Mouse (Mus musculus) C2C12 (cell line): ENCODE measurements around the gene Fap. TPM values are rescaled to one million over a fixed set of nuclear protein-coding genes. Genes with fewer than 3 reads are reported as not detected.

Experiments used
- H3K27me3 ChIP-seq: one replicate; pipeline ENCODE4 v1.6.1; 2011; ENCODE audit not compliant: control insufficient read depth, insufficient read depth, insufficient read length
- H3K36me3 ChIP-seq: one replicate; pipeline ENCODE4 v1.6.1; 2011; ENCODE audit not compliant: control insufficient read depth, insufficient read depth
- H3K4me3 ChIP-seq: one replicate; pipeline ENCODE4 v1.5.1; 2011; ENCODE audit warnings: mild to moderate bottlenecking, control low read depth; ENCODE audit not compliant: poor library complexity, insufficient read depth, severe bottlenecking
- H3K79me2 ChIP-seq: one replicate; pipeline ENCODE4 v1.6.1; 2011; ENCODE audit not compliant: control insufficient read depth, insufficient read depth
- H3K79me3 ChIP-seq: one replicate; pipeline ENCODE4 v1.6.1; 2011; ENCODE audit warnings: low read depth, control low read depth
- H3ac ChIP-seq: one replicate; pipeline ENCODE3; 2011; ENCODE audit warnings: low read depth; ENCODE audit not compliant: control insufficient read depth, insufficient read length
- CEBPB ChIP-seq: IDR thresholded peaks from one replicate; pipeline ENCODE4 v1.6.1; 2011; ENCODE audit warnings: low read depth, mild to moderate bottlenecking, control low read depth, moderate library complexity
- CTCF ChIP-seq: IDR thresholded peaks from one replicate; pipeline ENCODE4 v1.5.1; 2011; ENCODE audit not compliant: control insufficient read depth, insufficient read depth, insufficient read length
- FOSL1 ChIP-seq: IDR thresholded peaks from one replicate; pipeline ENCODE4 v1.8.0; 2011; ENCODE audit warnings: mild to moderate bottlenecking, low read length; ENCODE audit not compliant: poor library complexity, insufficient read depth, severe bottlenecking
- MAX ChIP-seq: IDR thresholded peaks from one replicate; pipeline ENCODE4 v1.6.1; 2011; ENCODE audit warnings: mild to moderate bottlenecking, control low read depth
- MYOD1 ChIP-seq: IDR thresholded peaks from one replicate; pipeline ENCODE4 v1.6.1; 2011; ENCODE audit warnings: low read depth; ENCODE audit not compliant: control insufficient read depth, insufficient read length
- MYOG ChIP-seq: IDR thresholded peaks from one replicate; pipeline ENCODE4 v1.6.1; 2011; ENCODE audit not compliant: control insufficient read depth, insufficient read length; ENCODE audit errors: extremely low read depth
- USF1 ChIP-seq: IDR thresholded peaks from one replicate; pipeline ENCODE4 v1.6.1; 2011; ENCODE audit warnings: low read depth, mild to moderate bottlenecking, control low read depth, moderate library complexity
- polyA plus RNA-seq: library from polyadenylated mRNA; unstranded; fragments of >200 nt; fragmentation: generic; extraction: Trizol; gene quantifications from one replicate; pipeline ENCODE4 v1.2.1, GENCODE M21; 2012; ENCODE audit warnings: missing spikeins

The Fap gene
- polyA plus RNA-seq, 1 experiment: not detected

DNA sequence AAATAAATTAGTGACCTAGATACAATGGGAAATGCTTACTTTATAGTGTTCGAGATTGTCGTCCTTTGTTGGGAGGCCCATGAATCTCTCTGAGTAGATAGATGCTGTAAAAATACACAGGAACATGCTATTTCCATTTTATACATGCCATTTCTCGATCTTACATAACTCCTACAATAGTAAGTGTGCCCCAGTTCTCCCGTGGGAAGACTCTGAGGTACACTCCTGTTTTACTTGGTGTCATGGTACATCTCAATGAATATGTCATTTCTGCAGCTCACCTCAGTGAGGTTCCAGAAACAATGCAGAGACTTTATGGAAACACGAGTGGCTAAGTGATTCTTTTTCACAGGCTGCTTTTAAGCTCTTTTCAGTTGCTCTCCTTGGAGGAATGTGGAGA lies 70.5 kb downstream of the Fap start:
- no peaks in the 10 kb centered on the region for H3K27me3 ChIP-seq
- H3ac ChIP-seq: no peak overlapping the region
- H3K79me2 ChIP-seq: no peaks in the 10 kb centered on the region
- H3K4me3 ChIP-seq: no peak overlapping the region
- TF ChIP-seq CTCF: no peak
- TF ChIP-seq FOSL1: no peak
- no peak for TF ChIP-seq CEBPB
- no peak for TF ChIP-seq USF1
- no peak for TF ChIP-seq MYOG
- TF ChIP-seq MYOD1: no peak
- TF ChIP-seq MAX: no peak
- H3K36me3 ChIP-seq: no peaks in the 10 kb centered on the region
- no peaks in the 10 kb centered on the region for H3K79me3 ChIP-seq

GRCm38 (mm10) chr2:62502516-62502915 lies 71.4 kb downstream of the Fap start:
- H3K79me3 ChIP-seq: no peaks in the 10 kb centered on the region
- H3K4me3 ChIP-seq: no peak overlapping the region
- no peaks in the 10 kb centered on the region for H3K36me3 ChIP-seq
- no peak overlapping the region for H3ac ChIP-seq
- TF ChIP-seq CEBPB (no peak), FOSL1 (no peak), CTCF (no peak), MYOD1 (no peak), MYOG (no peak), MAX (no peak), USF1 (no peak)
- H3K27me3 ChIP-seq: no peaks in the 10 kb centered on the region
- H3K79me2 ChIP-seq: no peaks in the 10 kb centered on the region

- Histone ChIP-seq H3K36me3 (no peaks in the 10 kb centered on the region), H3K79me3 (no peaks in the 10 kb centered on the region), H3ac (no peak overlapping the region), H3K27me3 (no peaks in the 10 kb centered on the region), H3K4me3 (no peak overlapping the region), H3K79me2 (no peaks in the 10 kb centered on the region)
- TF ChIP-seq MYOG: no peak
- TF ChIP-seq MYOD1: no peak
- TF ChIP-seq CTCF: no peak
- TF ChIP-seq MAX: no peak
- TF ChIP-seq CEBPB: no peak
- TF ChIP-seq FOSL1: no peak
- no peak for TF ChIP-seq USF1
Measured at GRCm38 (mm10) chr2:62498821-62499220, 75.1 kb downstream of the Fap start.

DNA sequence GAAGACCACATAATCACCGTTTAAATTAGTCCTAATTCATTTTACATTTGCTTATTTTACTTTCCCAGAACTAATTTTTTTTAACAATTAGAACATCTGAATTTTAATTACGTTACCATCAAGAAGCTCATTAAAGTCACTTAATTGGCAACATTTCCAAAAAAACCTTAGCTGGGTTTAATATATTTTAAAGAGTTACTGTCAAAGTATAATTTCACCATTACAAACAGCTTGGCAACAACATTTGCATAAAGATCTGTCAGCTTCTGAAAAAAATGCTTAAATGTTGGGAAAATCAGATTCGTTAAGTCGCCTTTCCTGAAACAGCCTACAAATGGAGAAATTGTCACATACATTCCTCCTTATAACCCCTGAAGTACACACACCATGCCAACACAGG lies 75.8 kb downstream of the Fap start:
- TF ChIP-seq MYOD1 (no peak), FOSL1 (no peak), CEBPB (no peak), MYOG (no peak), USF1 (no peak), CTCF (no peak), MAX (no peak)
- Histone ChIP-seq H3K79me3 (no peaks in the 10 kb centered on the region), H3K79me2 (no peaks in the 10 kb centered on the region), H3K4me3 (no peak overlapping the region), H3K27me3 (no peaks in the 10 kb centered on the region), H3K36me3 (no peaks in the 10 kb centered on the region), H3ac (no peak overlapping the region)

GRCm38 (mm10) chr2:62497333-62498002 lies 76.4 kb downstream of the Fap start:
- H3K79me2 ChIP-seq: no peaks in the 10 kb centered on the region
- no peaks in the 10 kb centered on the region for H3K79me3 ChIP-seq
- H3ac ChIP-seq: no peak overlapping the region
- no peaks in the 10 kb centered on the region for H3K36me3 ChIP-seq
- no peak for TF ChIP-seq MYOD1
- no peak for TF ChIP-seq FOSL1
- H3K27me3 ChIP-seq: no peaks in the 10 kb centered on the region
- no peak overlapping the region for H3K4me3 ChIP-seq

DNA sequence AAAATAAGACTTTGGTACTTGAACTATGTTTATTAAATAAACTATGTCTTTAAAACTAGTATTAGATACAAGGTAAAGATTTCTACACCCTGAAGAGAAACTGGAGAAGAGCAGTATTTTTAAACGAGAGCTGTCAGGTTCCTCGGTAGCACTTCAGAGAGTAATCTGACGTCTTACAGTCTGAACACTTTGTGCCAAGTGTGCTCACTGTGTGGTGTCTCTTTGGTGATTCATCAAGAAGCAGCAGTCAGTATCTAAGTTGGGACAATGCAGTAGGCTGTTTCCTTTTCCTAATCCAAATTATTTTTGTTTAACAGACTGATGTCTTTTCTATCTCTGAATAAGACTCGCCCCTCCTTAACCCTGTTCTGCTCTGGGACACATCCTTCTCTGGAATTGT lies 78.5 kb downstream of the Fap start:
- TF ChIP-seq FOSL1 (no peak), MYOD1 (no peak), CEBPB (no peak), USF1 (no peak), MYOG (no peak), MAX (no peak), CTCF (no peak)
- H3K27me3 ChIP-seq: no peaks in the 10 kb centered on the region
- no peaks in the 10 kb centered on the region for H3K36me3 ChIP-seq
- no peak overlapping the region for H3K4me3 ChIP-seq
- H3K79me2 ChIP-seq: no peaks in the 10 kb centered on the region
- H3ac ChIP-seq: no peak overlapping the region
- H3K79me3 ChIP-seq: no peaks in the 10 kb centered on the region
